Mouse (Mus musculus): ENCODE results near the gene Fbxl16. TPM values are rescaled to one million over a fixed set of nuclear protein-coding genes. Genes with fewer than 3 reads are reported as not detected.

Fbxl16 gene
- total and polyA plus RNA-seq, 3 experiments, result 26.6 to 90.6 (median 54.4) TPM

GRCm38 (mm10) chr17:25842509-25842908 lies 33.6 kb downstream of the Fbxl16 start:
- DNase-seq, result no peak

- DNase-seq, result no peak
Observed at GRCm38 (mm10) chr17:25843122-25843521, 34.2 kb downstream of the Fbxl16 start.

GRCm38 (mm10) chr17:25843636-25844395 lies 34.9 kb downstream of the Fbxl16 start:
- peak; percentile 55 for DNase-seq

GRCm38 (mm10) chr17:25844396-25844901 lies 35.6 kb downstream of the Fbxl16 start, which contains the start of gene Rhot2:
Gene Rhot2, minus strand, starts transcription at chr17:25844851.
- DNase-seq, result peak; percentile 97

- DNase-seq, result no peak
Observed at GRCm38 (mm10) chr17:25860229-25860628, 51.3 kb downstream of the Fbxl16 start.

- peak; percentile 95 for DNase-seq
Observed at GRCm38 (mm10) chr17:25860832-25861703, 52.2 kb downstream of the Fbxl16 start, which contains the start of gene Wdr90. Gene Wdr90, minus strand, starts transcription at chr17:25861501.

GRCm38 (mm10) chr17:25861704-25862612 lies 53.1 kb downstream of the Fbxl16 start:
- DNase-seq, result no peak

GRCm38 (mm10) chr17:25863681-25864080 lies 54.8 kb downstream of the Fbxl16 start:
- no peak for DNase-seq

GRCm38 (mm10) chr17:25864311-25864710 lies 55.4 kb downstream of the Fbxl16 start:
- peak; percentile 64 for DNase-seq

- DNase-seq, result no peak
Observed at GRCm38 (mm10) chr17:25865288-25865687, 56.4 kb downstream of the Fbxl16 start.

- DNase-seq, result peak; percentile 47
Observed at GRCm38 (mm10) chr17:25866172-25866571, 57.3 kb downstream of the Fbxl16 start.

GRCm38 (mm10) chr17:25867509-25867835 lies 58.6 kb downstream of the Fbxl16 start:
- DNase-seq, result no peak

- peak; percentile 92 for DNase-seq
Observed at GRCm38 (mm10) chr17:25867836-25868600, 59.1 kb downstream of the Fbxl16 start.

GRCm38 (mm10) chr17:25868601-25869191 lies 59.8 kb downstream of the Fbxl16 start, which contains the start of gene Mcrip2:
Gene Mcrip2, minus strand, starts transcription at chr17:25868764.
- peak; percentile 95 for DNase-seq

- no peak for DNase-seq
Observed at GRCm38 (mm10) chr17:25869498-25869897, 60.6 kb downstream of the Fbxl16 start.

GRCm38 (mm10) chr17:25869954-25870353 lies 61.1 kb downstream of the Fbxl16 start:
- no peak for DNase-seq

Measured in adrenal gland, adult 2 months (tissue).